Mouse (Mus musculus) forebrain, postnatal 0 days (tissue): ENCODE data around the gene Rgs3. TPM values are rescaled to one million over a fixed set of nuclear protein-coding genes. Genes with fewer than 3 reads are reported as not detected.

ENCODE experiments used
- ATAC-seq: fragments of 200-750 bp; cut with Nextera tagmentation; 2 replicates; pipeline ENCODE4 v1.8.0; 2017; ENCODE audit warnings: mild to moderate bottlenecking, moderate library complexity
- DNase-seq: peaks from one replicate; pipeline ENCODE4 v3.0.0-alpha.2; 2015
- H3K27ac ChIP-seq: fragments of 300-500 bp; sonication (generic); 2 replicates; pipeline ENCODE4 v1.5.1; 2014; ENCODE audit warnings: low read depth, mild to moderate bottlenecking, antibody characterized with exemption, low read length, moderate library complexity, mixed read lengths
- H3K27me3 ChIP-seq: fragments of 300-500 bp; sonication (generic); 2 replicates; pipeline ENCODE4 v1.6.1; 2014; ENCODE audit warnings: mild to moderate bottlenecking, low read length, mixed read lengths; ENCODE audit not compliant: insufficient read depth
- H3K36me3 ChIP-seq: fragments of 300-500 bp; sonication (generic); 2 replicates; pipeline ENCODE4 v1.6.1; 2014; ENCODE audit warnings: mild to moderate bottlenecking, moderate library complexity; ENCODE audit not compliant: insufficient read depth
- H3K4me1 ChIP-seq: fragments of 300-500 bp; sonication (generic); 2 replicates; pipeline ENCODE4 v1.6.1; 2014; ENCODE audit warnings: antibody characterized with exemption; ENCODE audit not compliant: insufficient read depth
- H3K4me2 ChIP-seq: fragments of 300-500 bp; sonication (generic); 2 replicates; pipeline ENCODE4 v1.6.1; 2014; ENCODE audit warnings: low read depth, mild to moderate bottlenecking, moderate library complexity
- H3K4me3 ChIP-seq: fragments of 300-500 bp; sonication (generic); 2 replicates; pipeline ENCODE4 v1.5.1; 2014; ENCODE audit warnings: low read depth, low read length, mixed read lengths
- H3K9ac ChIP-seq: fragments of 300-500 bp; sonication (generic); 2 replicates; pipeline ENCODE4 v1.6.1; 2014; ENCODE audit warnings: mild to moderate bottlenecking
- H3K9me3 ChIP-seq: fragments of 300-500 bp; sonication (generic); 2 replicates; pipeline ENCODE4 v1.6.1; 2016; ENCODE audit warnings: low read length
- CTCF ChIP-seq: sonication (generic); IDR thresholded peaks from 2 replicates; pipeline ENCODE4 v1.5.1; 2016; ENCODE audit warnings: antibody characterized with exemption, control low read depth, low read depth
- WGBS: fragments of 180-500 bp; shearing (Covaris S2); extraction: QIAGEN DNeasy Blood & Tissue Kit; methylation state at CpG from one replicate; pipeline ENCODE4 v1.1.7; 2014; 5-methylcytosine and 5-hydroxymethylcytosine counted together
- polyA plus RNA-seq: library from polyadenylated mRNA; unstranded; fragments of >200 nt; fragmentation: Nextera tagmentation; extraction: Ambion mirVana; gene quantifications from 2 replicates; pipeline ENCODE4 v1.2.1, GENCODE M21; 2015
- total RNA-seq: library from RNA; depleted of rRNA; stranded (reverse); fragments of >200 nt; gene quantifications from 2 replicates; pipeline ENCODE4 v1.2.3, GENCODE M21; 2014

Rgs3 gene
- total and polyA plus RNA-seq, 2 experiments from 2014 or later = 47.3 to 63.5 TPM

DNA sequence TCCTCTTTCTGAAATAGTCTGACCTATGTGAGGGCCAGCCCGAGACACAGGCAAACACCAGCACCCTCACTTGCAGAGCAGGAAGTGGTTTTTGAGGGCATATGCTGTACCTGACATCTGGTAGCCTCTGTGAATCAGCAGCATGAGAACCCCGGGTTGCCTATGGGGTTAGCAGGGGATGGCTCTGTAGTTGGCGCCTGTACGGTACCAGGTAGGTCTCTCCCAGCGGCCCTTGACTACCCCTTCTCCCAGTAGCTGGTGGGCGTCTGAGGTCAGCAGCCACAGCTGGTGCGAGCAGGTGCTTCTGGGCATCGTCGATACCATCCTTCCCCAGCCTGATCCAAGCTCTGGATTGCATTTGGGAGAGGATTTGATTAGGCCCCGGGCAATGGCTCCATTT lies 125.6 kb downstream of the Rgs3 start:
- no peak overlapping the region for H3K4me2 ChIP-seq
- WGBS = 79% methylated on average over 10 of the region's 10 CpGs
- H3K4me1 ChIP-seq = no peaks in the 10 kb centered on the region
- TF ChIP-seq CTCF = no peak
- H3K9me3 ChIP-seq = no peaks in the 10 kb centered on the region
- H3K9ac ChIP-seq = no peak overlapping the region
- DNase-seq = no peak
- ATAC-seq = no peak
- no peak overlapping the region for H3K4me3 ChIP-seq
- no peaks in the 10 kb centered on the region; the same call in 1 of the 2 replicates for H3K36me3 ChIP-seq
- H3K27ac ChIP-seq = no peak overlapping the region
- no peaks in the 10 kb centered on the region for H3K27me3 ChIP-seq

DNA sequence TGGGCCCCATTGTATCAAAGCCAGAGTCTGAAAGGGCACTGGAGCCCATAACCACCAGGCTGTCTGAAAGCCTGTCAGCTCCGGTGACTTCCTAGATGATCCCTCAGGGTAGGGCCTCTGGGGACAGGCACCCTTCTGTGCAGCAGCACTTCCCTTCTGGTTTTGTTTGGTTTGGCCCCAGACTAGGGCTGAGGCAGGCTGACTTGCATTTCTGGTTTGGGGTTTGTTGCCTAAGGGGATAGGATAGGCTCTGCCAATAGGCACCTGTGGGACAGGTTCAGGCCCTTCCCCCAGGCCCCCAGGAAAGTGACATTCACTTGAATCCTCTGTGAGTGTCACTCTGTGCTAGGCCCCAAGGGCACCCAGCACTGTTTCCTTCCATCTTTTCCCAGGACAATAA lies 127.1 kb downstream of the Rgs3 start:
- no peak overlapping the region for H3K9ac ChIP-seq

GRCm38 (mm10) chr4:62688142-62688541 lies 128.5 kb downstream of the Rgs3 start:
- Histone ChIP-seq H3K4me1 (no peaks in the 10 kb centered on the region), H3K4me2 (no peak overlapping the region), H3K27me3 (no peaks in the 10 kb centered on the region), H3K27ac (no peak overlapping the region), H3K36me3 (0 out of 2 replicates have a peak, but pooled peaks cover 11% of the 10 kb centered on the region), H3K4me3 (no peak overlapping the region), H3K9ac (no peak overlapping the region), H3K9me3 (no peaks in the 10 kb centered on the region)
- no peak for DNase-seq
- ATAC-seq = no peak
- 88% methylated on average over 5 of the region's 5 CpGs for WGBS
- TF ChIP-seq CTCF = no peak

More for the DNA sequence above, 127.1 kb downstream of the Rgs3 start:
- Histone ChIP-seq H3K9me3 (no peaks in the 10 kb centered on the region), H3K4me1 (no peaks in the 10 kb centered on the region), H3K4me3 (no peak overlapping the region), H3K4me2 (no peak overlapping the region), H3K27me3 (no peaks in the 10 kb centered on the region), H3K36me3 (0 out of 2 replicates have a peak, but pooled peaks cover 4% of the 10 kb centered on the region), H3K27ac (no peak overlapping the region)
- DNase-seq (no peak), ATAC-seq (no peak)
- TF ChIP-seq CTCF = no peak
- WGBS = 37% methylated on average over 1 of the region's 1 CpGs

GRCm38 (mm10) chr4:62690997-62691396 lies 131.3 kb downstream of the Rgs3 start:
- H3K9me3 ChIP-seq = no peaks in the 10 kb centered on the region
- H3K27me3 ChIP-seq = no peaks in the 10 kb centered on the region
- H3K4me2 ChIP-seq = no peak overlapping the region
- H3K9ac ChIP-seq = no peak overlapping the region
- no peak for DNase-seq
- no peaks in the 10 kb centered on the region for H3K4me1 ChIP-seq
- H3K4me3 ChIP-seq = no peak overlapping the region
- 0 out of 2 replicates have a peak, but pooled peaks cover 12% of the 10 kb centered on the region for H3K36me3 ChIP-seq
- TF ChIP-seq CTCF = no peak
- H3K27ac ChIP-seq = no peak overlapping the region
- 78% methylated on average over 3 of the region's 4 CpGs for WGBS
- ATAC-seq = no peak

- Histone ChIP-seq H3K27ac (no peak overlapping the region), H3K4me1 (0 out of 2 replicates have a peak, but pooled peaks cover 3% of the 10 kb centered on the region), H3K36me3 (0 out of 2 replicates have a peak, but pooled peaks cover 12% of the 10 kb centered on the region), H3K4me2 (no peak overlapping the region), H3K9ac (no peak overlapping the region), H3K9me3 (no peaks in the 10 kb centered on the region), H3K27me3 (no peaks in the 10 kb centered on the region), H3K4me3 (no peak overlapping the region)
- WGBS = 46% methylated on average over 1 of the region's 1 CpGs
- DNase-seq (no peak), ATAC-seq (no peak)
- no peak for TF ChIP-seq CTCF
These were observed 132.0 kb downstream of the Rgs3 start for GRCm38 (mm10) chr4:62691625-62692024.

DNA sequence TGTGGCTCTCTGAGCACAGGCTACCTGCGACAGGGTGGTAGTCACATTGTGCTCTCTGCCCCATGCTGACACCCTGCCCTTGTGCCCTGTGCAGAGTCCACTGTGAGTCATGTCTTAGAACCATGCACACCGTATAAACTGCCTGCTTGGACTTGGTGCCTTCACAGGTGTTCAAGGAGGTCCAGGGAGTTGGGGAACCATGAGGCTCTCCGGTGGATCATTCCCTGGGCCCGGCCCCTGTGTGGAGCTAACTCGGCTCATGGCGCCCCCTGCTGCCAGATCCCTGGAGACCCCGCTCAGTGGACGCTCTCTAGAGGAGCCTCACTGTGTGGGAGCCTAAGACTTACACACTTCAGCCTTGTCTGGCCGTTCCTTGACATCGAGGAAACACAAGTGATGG lies 134.2 kb downstream of the Rgs3 start:
- Histone ChIP-seq H3K4me1 (0 out of 2 replicates have a peak, but pooled peaks cover 3% of the 10 kb centered on the region), H3K9ac (no peak overlapping the region), H3K9me3 (no peaks in the 10 kb centered on the region), H3K27me3 (no peaks in the 10 kb centered on the region), H3K4me2 (no peak overlapping the region), H3K4me3 (no peak overlapping the region), H3K36me3 (peaks cover 12% of the 10 kb centered on the region; the same call in 1 of the 2 replicates), H3K27ac (no peak overlapping the region)
- WGBS = 41% methylated on average over 10 of the region's 10 CpGs
- peak; percentile 45 for DNase-seq
- peak; percentile 20; the same call in 1 of the 2 replicates for ATAC-seq
- peak; percentile 57 for TF ChIP-seq CTCF

GRCm38 (mm10) chr4:62694703-62695439 lies 135.2 kb downstream of the Rgs3 start:
- DNase-seq (no peak), ATAC-seq (no peak)
- 69% methylated on average over 11 of the region's 11 CpGs for WGBS
- H3K9me3 ChIP-seq = no peaks in the 10 kb centered on the region
- 0 out of 2 replicates have a peak, but pooled peaks cover 3% of the 10 kb centered on the region for H3K4me1 ChIP-seq
- no peak overlapping the region for H3K9ac ChIP-seq
- no peak overlapping the region for H3K27ac ChIP-seq
- no peak overlapping the region for H3K4me2 ChIP-seq
- no peak for TF ChIP-seq CTCF
- H3K4me3 ChIP-seq = no peak overlapping the region
- peaks cover 12% of the 10 kb centered on the region; the same call in 1 of the 2 replicates for H3K36me3 ChIP-seq
- no peaks in the 10 kb centered on the region for H3K27me3 ChIP-seq
